7 mouse cellular contexts compared by ENCODE assay signal in the genomic region with DNA sequence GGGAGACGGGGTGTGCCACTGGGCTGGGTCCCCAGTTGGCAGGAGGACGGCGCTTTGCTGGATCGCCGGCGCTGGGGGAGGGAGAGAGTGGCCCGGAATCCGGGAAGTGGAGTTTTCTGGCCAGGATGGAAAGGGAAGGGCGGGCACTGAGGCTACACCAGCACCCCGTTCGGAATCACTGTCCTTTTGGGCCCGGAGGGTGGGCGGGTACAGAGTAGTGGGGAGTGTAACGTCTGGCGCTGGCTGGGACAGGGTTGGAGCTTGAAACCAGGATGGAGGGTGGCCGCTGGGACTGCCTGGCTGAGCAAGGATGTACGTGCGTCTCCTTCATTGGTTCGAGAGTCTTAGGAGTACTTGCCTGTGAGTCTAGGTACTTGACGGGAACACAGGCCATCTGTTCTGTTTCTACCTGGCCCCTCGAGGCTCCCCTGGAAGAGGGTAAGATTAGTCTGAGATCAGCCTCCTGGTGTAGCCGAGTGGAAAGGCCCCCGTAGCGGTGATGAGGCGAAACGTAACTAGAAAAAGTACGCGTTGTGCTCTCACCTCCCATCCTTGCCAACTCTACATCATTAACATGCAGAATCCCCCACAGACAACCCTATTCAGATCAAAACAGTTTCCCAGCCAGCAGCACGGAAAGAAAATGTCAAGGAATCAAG. TPM values are rescaled to one million over a fixed set of nuclear protein-coding genes. Genes with fewer than 3 reads are reported as not detected.
DNase-seq lines count a peak whose midpoint lies in the region; ATAC-seq lines count a peak whose summit lies in the region.

No protein-coding gene starts in this region.

- peaks cover 4% of the 10 kb centered on the region; the same call in 1 of the 2 replicates for H3K4me1 ChIP-seq in embryonic facial prominence, embryonic 11.5 days (ENCODE audit: control insufficient read depth, insufficient read depth, low read length)
- peaks cover 47% of the 10 kb centered on the region for H3K4me1 ChIP-seq in limb, embryonic 13.5 days
- peaks cover 30% of the 10 kb centered on the region for H3K4me1 ChIP-seq in midbrain, embryonic 14.5 days (ENCODE audit: control insufficient read depth, insufficient read depth, low read length)

- peak; percentile 75 for DNase-seq in adrenal gland, adult 2 months
- peak; percentile 47 for DNase-seq in embryonic facial prominence, embryonic 11.5 days (ENCODE audit: low spot score)
- DNase-seq in heart, adult 11 months: peak; percentile 98
- peak; percentile 52 for DNase-seq in kidney, adult 18-20 months
- DNase-seq in midbrain, embryonic 14.5 days: peak; percentile 74
- peak; percentile 35 to 74 for DNase-seq in spleen, postnatal 4 days (ENCODE audit: low spot score in 2 of 2)

- peak overlapping the region; percentile 94 for H3K4me2 ChIP-seq in embryonic facial prominence, embryonic 11.5 days (ENCODE audit: low read depth, low read length)
- peak overlapping the region; percentile 85 for H3K4me2 ChIP-seq in limb, embryonic 13.5 days (replicated peaks)
- peak overlapping the region; percentile 85 for H3K4me2 ChIP-seq in midbrain, embryonic 14.5 days (ENCODE audit: low read length)

- H3K36me3 ChIP-seq in embryonic facial prominence, embryonic 11.5 days (replicated peaks; ENCODE audit: control insufficient read depth, insufficient read depth, low read depth, low read length): no peaks in the 10 kb centered on the region; the same call in 1 of the 2 replicates
- peaks cover 21% of the 10 kb centered on the region for H3K36me3 ChIP-seq in limb, embryonic 13.5 days
- no peaks in the 10 kb centered on the region for H3K36me3 ChIP-seq in midbrain, embryonic 14.5 days (ENCODE audit: control insufficient read depth, insufficient read depth, low read length)

- 0% methylated on average over 29 of the region's 29 CpGs for WGBS in embryonic facial prominence, embryonic 11.5 days
- under 1% methylated on average over 29 of the region's 29 CpGs for WGBS in limb, embryonic 13.5 days
- WGBS in midbrain, embryonic 14.5 days: under 1% methylated on average over 29 of the region's 29 CpGs

- H3K27me3 ChIP-seq in embryonic facial prominence, embryonic 11.5 days (ENCODE audit: control insufficient read depth, insufficient read depth, low read length): no peaks in the 10 kb centered on the region
- no peaks in the 10 kb centered on the region for H3K27me3 ChIP-seq in limb, embryonic 13.5 days
- no peaks in the 10 kb centered on the region for H3K27me3 ChIP-seq in midbrain, embryonic 14.5 days (ENCODE audit: control insufficient read depth, insufficient read depth, low read length)

- ATAC-seq in embryonic facial prominence, embryonic 11.5 days (replicated peaks; ENCODE audit: insufficient number of reproducible peaks, low FRiP score, low TSS enrichment, low read depth): peak; percentile 57
- ATAC-seq in limb, embryonic 13.5 days (ENCODE audit: low FRiP score, low read depth): peak; percentile 20; the same call in 1 of the 2 replicates
- ATAC-seq in midbrain, embryonic 14.5 days (ENCODE audit: low FRiP score, low TSS enrichment): peak; percentile 49

- no peaks in the 10 kb centered on the region for H3K9me3 ChIP-seq in embryonic facial prominence, embryonic 11.5 days (replicated peaks; ENCODE audit: control insufficient read depth, low read length)
- H3K9me3 ChIP-seq in limb, embryonic 13.5 days: peaks cover 10% of the 10 kb centered on the region; the same call in 1 of the 2 replicates
- no peaks in the 10 kb centered on the region; the same call in 1 of the 2 replicates for H3K9me3 ChIP-seq in midbrain, embryonic 14.5 days (ENCODE audit: control insufficient read depth, low read length)

- H3K27ac ChIP-seq in embryonic facial prominence, embryonic 11.5 days (replicated peaks; ENCODE audit: low read depth, low read length): no peak overlapping the region
- H3K27ac ChIP-seq in limb, embryonic 13.5 days: peak overlapping the region; percentile 91
- peak overlapping the region; percentile 87 for H3K27ac ChIP-seq in midbrain, embryonic 14.5 days (replicated peaks; ENCODE audit: low read depth, low read length)

- peak overlapping the region; percentile 89 for H3K9ac ChIP-seq in embryonic facial prominence, embryonic 11.5 days (replicated peaks; ENCODE audit: low read length)
- peak overlapping the region; percentile 94 for H3K9ac ChIP-seq in limb, embryonic 13.5 days
- peak overlapping the region; percentile 92 for H3K9ac ChIP-seq in midbrain, embryonic 14.5 days (replicated peaks; ENCODE audit: low read length)

- peak overlapping the region; percentile 93 for H3K4me3 ChIP-seq in embryonic facial prominence, embryonic 11.5 days (ENCODE audit: low read depth, low read length)
- H3K4me3 ChIP-seq in limb, embryonic 13.5 days: peak overlapping the region; percentile 93
- peak overlapping the region; percentile 91 for H3K4me3 ChIP-seq in midbrain, embryonic 14.5 days (replicated peaks; ENCODE audit: low read depth, low read length)

RNA-seq across cellular contexts. Expression of a gene that starts 1.1 kb away (rescaled TPM):
- 10 to 100 TPM; 42.0 to 94.0 TPM for total RNA-seq in adrenal gland, adult 2 months (2021)
- polyA plus RNA-seq in adrenal gland, adult 2 months (2012; rRNA removed): 19.7 and 22.0 TPM in 2 replicates
- polyA plus RNA-seq in embryonic facial prominence, embryonic 11.5 days (2014; fragmentation: Nextera tagmentation; extraction: Ambion mirVana): 20.2 and 20.8 TPM in 2 replicates
- 18.9 and 19.6 TPM in 2 replicates for polyA plus RNA-seq in limb, embryonic 13.5 days (2015; fragmentation: Nextera tagmentation; extraction: Ambion mirVana)
- polyA plus RNA-seq in midbrain, embryonic 14.5 days (2014; fragmentation: Nextera tagmentation; extraction: Ambion mirVana): 34.9 and 39.7 TPM in 2 replicates

Comparison
In these comparisons a context has a peak if more than half of its experiments do, and no peak if none do; other contexts are left out.
1. DNase-seq: peak in every context shown above with its lines; median percentile 98 in heart, adult 11 months; 75 in adrenal gland, adult 2 months; 74 in midbrain, embryonic 14.5 days; 54 in spleen, postnatal 4 days; 52 in kidney, adult 18-20 months; 47 in embryonic facial prominence, embryonic 11.5 days.